ENCODE assay signal across 10 mouse cellular contexts in genomic region chr1:180940776-180941460, GRCm38 (mm10). TPM values are rescaled to one million over a fixed set of nuclear protein-coding genes. Genes with fewer than 3 reads are reported as not detected.
DNase-seq lines count a peak whose midpoint lies in the region; ATAC-seq and TF ChIP-seq lines count a peak whose summit lies in the region.
"Had no signal": no experiment of that assay in that cellular context is flagged by ENCODE, and none has a peak within 500 bp of the region (broad histone marks: within the 10 kb centered on the region; RNA-seq: fewer than 3 reads in every experiment).

No protein-coding gene starts in this region.

- peak overlapping the region; percentile 56; the same call in 1 of the 2 replicates for H3K27ac ChIP-seq in liver, adult 2 months (replicated peaks; ENCODE audit: insufficient read depth, low read depth, low read length)
- H3K27ac ChIP-seq in embryonic facial prominence, embryonic 11.5 days (replicated peaks; ENCODE audit: low read depth, low read length): no peak overlapping the region
- H3K27ac ChIP-seq in intestine, embryonic 16.5 days (ENCODE audit: low read length): no peak overlapping the region
- no peak overlapping the region for H3K27ac ChIP-seq in neural tube, embryonic 13.5 days (replicated peaks)
- H3K27ac ChIP-seq in forebrain, postnatal 0 days (ENCODE audit: low read depth, low read length): no peak overlapping the region

- H3K36me3 ChIP-seq in liver, adult 2 months (ENCODE audit: control insufficient read depth, insufficient read depth, low read length): no peaks in the 10 kb centered on the region
- H3K36me3 ChIP-seq in embryonic facial prominence, embryonic 11.5 days (replicated peaks; ENCODE audit: control insufficient read depth, insufficient read depth, low read depth, low read length): no peaks in the 10 kb centered on the region
- H3K36me3 ChIP-seq in intestine, embryonic 16.5 days (ENCODE audit: control insufficient read depth, insufficient read depth, low read length): no peaks in the 10 kb centered on the region
- H3K36me3 ChIP-seq in neural tube, embryonic 13.5 days: no peaks in the 10 kb centered on the region
- no peaks in the 10 kb centered on the region for H3K36me3 ChIP-seq in forebrain, postnatal 0 days (ENCODE audit: insufficient read depth)

- H3K79me2 ChIP-seq in liver, adult 2 months (ENCODE audit: control insufficient read depth, insufficient read depth, low read length): no peaks in the 10 kb centered on the region

- peaks cover 8% of the 10 kb centered on the region for H3K4me1 ChIP-seq in liver, adult 2 months (ENCODE audit: control insufficient read depth, insufficient read depth, low read length)
- H3K4me1 ChIP-seq in embryonic facial prominence, embryonic 11.5 days (ENCODE audit: control insufficient read depth, insufficient read depth, low read length): no peaks in the 10 kb centered on the region; the same call in 1 of the 2 replicates
- H3K4me1 ChIP-seq in intestine, embryonic 16.5 days (ENCODE audit: control insufficient read depth, insufficient read depth, low read length): peaks cover 43% of the 10 kb centered on the region
- H3K4me1 ChIP-seq in neural tube, embryonic 13.5 days (replicated peaks): peaks cover 31% of the 10 kb centered on the region
- H3K4me1 ChIP-seq in forebrain, postnatal 0 days (ENCODE audit: insufficient read depth): no peaks in the 10 kb centered on the region

- TF ChIP-seq POLR2A in liver, adult 2 months (IDR thresholded peaks at IDR 0.05; ENCODE audit: extremely low read depth, insufficient read depth, low read length): no peak

- DNase-seq in liver, adult 2 months (ENCODE audit: extremely low read depth, low read depth, low spot score): no peak
- DNase-seq in liver: no peak
- no peak for DNase-seq in embryonic facial prominence, embryonic 11.5 days (ENCODE audit: low spot score)
- DNase-seq in forebrain, postnatal 0 days: no peak
- no peak for DNase-seq in kidney, postnatal 25 days
- DNase-seq: cerebellum, postnatal 25 days; left cerebral cortex, postnatal 4 days had no signal

- no peaks in the 10 kb centered on the region for H3K9me3 ChIP-seq in embryonic facial prominence, embryonic 11.5 days (replicated peaks; ENCODE audit: control insufficient read depth, low read length)
- no peaks in the 10 kb centered on the region for H3K9me3 ChIP-seq in intestine, embryonic 16.5 days (ENCODE audit: control insufficient read depth, low read length)
- no peaks in the 10 kb centered on the region for H3K9me3 ChIP-seq in neural tube, embryonic 13.5 days
- H3K9me3 ChIP-seq in forebrain, postnatal 0 days (ENCODE audit: low read length): no peaks in the 10 kb centered on the region

- no peak overlapping the region for H3K4me3 ChIP-seq in liver, adult 2 months (ENCODE audit: insufficient read depth, low read depth, low read length)
- peak overlapping the region; percentile 8; the same call in 1 of the 2 replicates for H3K4me3 ChIP-seq in embryonic facial prominence, embryonic 11.5 days (ENCODE audit: low read depth, low read length)
- H3K4me3 ChIP-seq in intestine, embryonic 16.5 days (ENCODE audit: low read length): peak overlapping the region; percentile 96
- H3K4me3 ChIP-seq in neural tube, embryonic 13.5 days: no peak overlapping the region
- no peak overlapping the region for H3K4me3 ChIP-seq in forebrain, postnatal 0 days (ENCODE audit: low read depth, low read length)

- WGBS in liver, adult 2 months: 68% methylated on average over 7 of the region's 7 CpGs
- WGBS in embryonic facial prominence, embryonic 11.5 days: 85% methylated on average over 7 of the region's 7 CpGs
- 85% methylated on average over 7 of the region's 7 CpGs for WGBS in intestine, embryonic 16.5 days
- WGBS in neural tube, embryonic 13.5 days: 87% methylated on average over 7 of the region's 7 CpGs
- 89% methylated on average over 7 of the region's 7 CpGs for WGBS in forebrain, postnatal 0 days

- no peak for ATAC-seq in embryonic facial prominence, embryonic 11.5 days (replicated peaks; ENCODE audit: insufficient number of reproducible peaks, low FRiP score, low TSS enrichment, low read depth)
- no peak for ATAC-seq in intestine, embryonic 16.5 days
- ATAC-seq in neural tube, embryonic 13.5 days (ENCODE audit: low read depth): no peak
- no peak for ATAC-seq in forebrain, postnatal 0 days

- H3K27me3 ChIP-seq in liver, adult 2 months (ENCODE audit: control insufficient read depth, insufficient read depth, low read length): no peaks in the 10 kb centered on the region
- H3K27me3 ChIP-seq in embryonic facial prominence, embryonic 11.5 days (ENCODE audit: control insufficient read depth, insufficient read depth, low read length): peaks cover 32% of the 10 kb centered on the region
- 0 out of 2 replicates have a peak, but pooled peaks cover 1% of the 10 kb centered on the region for H3K27me3 ChIP-seq in intestine, embryonic 16.5 days (replicated peaks; ENCODE audit: control insufficient read depth, insufficient read depth, low read length)
- peaks cover 85% of the 10 kb centered on the region for H3K27me3 ChIP-seq in neural tube, embryonic 13.5 days
- peaks cover 39% of the 10 kb centered on the region for H3K27me3 ChIP-seq in forebrain, postnatal 0 days (ENCODE audit: insufficient read depth, low read length)

- no peak for TF ChIP-seq CTCF in liver, adult 2 months (IDR thresholded peaks at IDR 0.05; ENCODE audit: low read depth, low read length)
- no peak for TF ChIP-seq CTCF in forebrain, postnatal 0 days (IDR thresholded peaks at IDR 0.05; ENCODE audit: low read depth)

- H3K9ac ChIP-seq in liver, adult 2 months (ENCODE audit: low read depth, low read length): no peak overlapping the region
- H3K9ac ChIP-seq in embryonic facial prominence, embryonic 11.5 days (replicated peaks; ENCODE audit: low read length): no peak overlapping the region; the same call in 1 of the 2 replicates
- H3K9ac ChIP-seq in intestine, embryonic 16.5 days (ENCODE audit: low read depth, low read length): no peak overlapping the region
- no peak overlapping the region for H3K9ac ChIP-seq in neural tube, embryonic 13.5 days
- H3K9ac ChIP-seq in forebrain, postnatal 0 days: no peak overlapping the region

- H3K4me2 ChIP-seq in embryonic facial prominence, embryonic 11.5 days (ENCODE audit: low read depth, low read length): no peak overlapping the region; the same call in 1 of the 2 replicates
- H3K4me2 ChIP-seq in intestine, embryonic 16.5 days (ENCODE audit: low read depth, low read length): peak overlapping the region; percentile 94
- H3K4me2 ChIP-seq in neural tube, embryonic 13.5 days: peak overlapping the region; percentile 97
- no peak overlapping the region for H3K4me2 ChIP-seq in forebrain, postnatal 0 days (ENCODE audit: low read depth)

RNA-seq across cellular contexts. Expression of gene Tmem63a, which starts 1.2 kb away (rescaled TPM):
- 9.5 and 12.8 TPM in 2 replicates for total RNA-seq in liver, adult 2 months (2014; rRNA removed)
- polyA plus RNA-seq in liver, adult 2 months (2012; rRNA removed): 14.6 and 15.8 TPM in 2 replicates
- polyA plus RNA-seq in embryonic facial prominence, embryonic 11.5 days (2014; fragmentation: Nextera tagmentation; extraction: Ambion mirVana): 3.1 TPM in 2 replicates
- polyA plus RNA-seq in intestine, embryonic 16.5 days (2015; fragmentation: Nextera tagmentation; extraction: Ambion mirVana): 14.9 and 16.2 TPM in 2 replicates
- 2.0 and 3.2 TPM in 2 replicates for polyA plus RNA-seq in neural tube, embryonic 13.5 days (2015; fragmentation: Nextera tagmentation; extraction: Ambion mirVana)
- 1.3 and 3.2 TPM in 2 replicates for total RNA-seq in forebrain, postnatal 0 days (2014; rRNA removed)
- 1.8 and 2.1 TPM in 2 replicates for polyA plus RNA-seq in forebrain, postnatal 0 days (2015; fragmentation: Nextera tagmentation; extraction: Ambion mirVana)

RNA-seq across cellular contexts. Expression of gene Lefty1, which starts 6.1 kb away (rescaled TPM):
- 1.8 and 1.9 TPM in 2 replicates for total RNA-seq in liver, adult 2 months (2014; rRNA removed)
- 1.4 TPM in 2 replicates for polyA plus RNA-seq in liver, adult 2 months (2012; rRNA removed)
- 0.33 and 0.38 TPM in 2 replicates for polyA plus RNA-seq in embryonic facial prominence, embryonic 11.5 days (2014; fragmentation: Nextera tagmentation; extraction: Ambion mirVana)
- 1.8 and 2.0 TPM in 2 replicates for polyA plus RNA-seq in intestine, embryonic 16.5 days (2015; fragmentation: Nextera tagmentation; extraction: Ambion mirVana)
- polyA plus RNA-seq in neural tube, embryonic 13.5 days (2015; fragmentation: Nextera tagmentation; extraction: Ambion mirVana): 0.49 TPM in 1 of 2 replicates, not detected in the other
- not detected in 2 replicates for total RNA-seq in forebrain, postnatal 0 days (2014; rRNA removed)
- polyA plus RNA-seq in forebrain, postnatal 0 days (2015; fragmentation: Nextera tagmentation; extraction: Ambion mirVana): 0.33 and 0.35 TPM in 2 replicates

RNA-seq across cellular contexts. Expression of gene Pycr2, which starts 36.8 kb away (rescaled TPM):
- 5.7 and 6.4 TPM in 2 replicates for total RNA-seq in liver, adult 2 months (2014; rRNA removed)
- polyA plus RNA-seq in liver, adult 2 months (2012; rRNA removed): 7.8 and 8.5 TPM in 2 replicates
- 92.7 and 106 TPM in 2 replicates for polyA plus RNA-seq in embryonic facial prominence, embryonic 11.5 days (2014; fragmentation: Nextera tagmentation; extraction: Ambion mirVana)
- 63.8 and 73.2 TPM in 2 replicates for polyA plus RNA-seq in intestine, embryonic 16.5 days (2015; fragmentation: Nextera tagmentation; extraction: Ambion mirVana)
- 72.2 and 73.4 TPM in 2 replicates for polyA plus RNA-seq in neural tube, embryonic 13.5 days (2015; fragmentation: Nextera tagmentation; extraction: Ambion mirVana)
- 64.2 and 81.2 TPM in 2 replicates for total RNA-seq in forebrain, postnatal 0 days (2014; rRNA removed)
- 68.4 and 70.5 TPM in 2 replicates for polyA plus RNA-seq in forebrain, postnatal 0 days (2015; fragmentation: Nextera tagmentation; extraction: Ambion mirVana)

RNA-seq across cellular contexts. Expression of gene Lefty2, which starts 48.0 kb away (rescaled TPM):
- not detected in 2 replicates for total RNA-seq in liver, adult 2 months (2014; rRNA removed)
- not detected in 2 replicates for polyA plus RNA-seq in liver, adult 2 months (2012; rRNA removed)
- polyA plus RNA-seq in embryonic facial prominence, embryonic 11.5 days (2014; fragmentation: Nextera tagmentation; extraction: Ambion mirVana): 0.08 TPM in 1 of 2 replicates, not detected in the other
- polyA plus RNA-seq in intestine, embryonic 16.5 days (2015; fragmentation: Nextera tagmentation; extraction: Ambion mirVana): 0.05 TPM in 1 of 2 replicates, not detected in the other
- polyA plus RNA-seq in neural tube, embryonic 13.5 days (2015; fragmentation: Nextera tagmentation; extraction: Ambion mirVana): 0.15 TPM in 1 of 2 replicates, not detected in the other
- total RNA-seq in forebrain, postnatal 0 days (2014; rRNA removed): 21.1 and 21.2 TPM in 2 replicates
- 11.3 and 17.3 TPM in 2 replicates for polyA plus RNA-seq in forebrain, postnatal 0 days (2015; fragmentation: Nextera tagmentation; extraction: Ambion mirVana)
- total RNA-seq: gastrocnemius, postnatal 4 days had no signal

Comparison
In these comparisons a context has a peak if more than half of its experiments do, and no peak if none do; other contexts are left out.
1. H3K4me3 ChIP-seq: peak in embryonic facial prominence, embryonic 11.5 days (single experiment) and intestine, embryonic 16.5 days (single experiment); none in liver, adult 2 months (single experiment), neural tube, embryonic 13.5 days (single experiment) and forebrain, postnatal 0 days (single experiment).
2. H3K4me2 ChIP-seq: peak in intestine, embryonic 16.5 days (single experiment) and neural tube, embryonic 13.5 days (single experiment); none in embryonic facial prominence, embryonic 11.5 days (single experiment) and forebrain, postnatal 0 days (single experiment).